Mouse (Mus musculus) neutrophil, adult 83 days (primary cell): ENCODE data around the gene Olfr76. TPM values are rescaled to one million over a fixed set of nuclear protein-coding genes. Genes with fewer than 3 reads are reported as not detected.

ENCODE experiments used
- total RNA-seq, 2 experiments: library from RNA; stranded (reverse); gene quantifications; one replicate each; pipeline ENCODE4 v1.2.4; 2023

Olfr76 gene
- not detected for total RNA-seq

GRCm38 (mm10) chr19:12123103-12123502 lies at the start of gene Olfr76:
Gene Olfr76, minus strand, starts transcription at chr19:12123203.

GRCm38 (mm10) chr19:12170062-12170599 lies 47.1 kb upstream of the Olfr76 start, which contains the start of gene Olfr1555-ps1:
Gene Olfr1555-ps1, minus strand, starts transcription at chr19:12170112.

GRCm38 (mm10) chr19:12115797-12116196 lies 7.2 kb downstream of the Olfr76 start, which contains the start of gene Olfr1428:
Gene Olfr1428, minus strand, starts transcription at chr19:12115897.

GRCm38 (mm10) chr19:12103234-12103633 lies 19.8 kb downstream of the Olfr76 start, which contains the start of gene Olfr1427:
Gene Olfr1427, minus strand, starts transcription at chr19:12103334.

GRCm38 (mm10) chr19:12091913-12092312 lies 31.1 kb downstream of the Olfr76 start, which contains the start of gene Olfr1426:
Gene Olfr1426, minus strand, starts transcription at chr19:12092013.

GRCm38 (mm10) chr19:12077631-12078030 lies 45.4 kb downstream of the Olfr76 start, which contains the start of gene Olfr1425:
Gene Olfr1425, minus strand, starts transcription at chr19:12077731.

Other genes starting within 250 kb of the Olfr76 start
- gene Olfr1419, start 248.1 kb downstream of the Olfr76 start, total RNA-seq, result not detected
- gene Olfr1420, start 236.6 kb downstream of the Olfr76 start, total RNA-seq, result not detected
- 10 to 100 TPM; 29.7 to 36.8 TPM for gene Patl1, start 210.8 kb downstream of the Olfr76 start, total RNA-seq
- gene Osbp, start 157.3 kb downstream of the Olfr76 start, total RNA-seq, result 10 to 100 TPM; 44.2 to 44.7 TPM
- not detected for gene Olfr1423, start 81.9 kb downstream of the Olfr76 start, total RNA-seq
- not detected for gene Olfr1424, start 60.5 kb downstream of the Olfr76 start, total RNA-seq
- not detected for gene Olfr1425, start 45.5 kb downstream of the Olfr76 start, total RNA-seq
- not detected for gene Olfr1426, start 31.2 kb downstream of the Olfr76 start, total RNA-seq
- gene Olfr1427, start 19.9 kb downstream of the Olfr76 start, total RNA-seq, result not detected
- not detected for gene Olfr1428, start 7.3 kb downstream of the Olfr76 start, total RNA-seq
- gene Olfr1555-ps1, start 46.9 kb upstream of the Olfr76 start, total RNA-seq, result not detected
- not detected for gene Olfr1431, start 77.4 kb upstream of the Olfr76 start, total RNA-seq
- gene Olfr1432, start 109.4 kb upstream of the Olfr76 start, total RNA-seq, result not detected
- gene Olfr262, start 118.5 kb upstream of the Olfr76 start, total RNA-seq, result not detected
- gene Olfr235, start 137.8 kb upstream of the Olfr76 start, total RNA-seq, result not detected
- not detected for gene Olfr1434, start 156.7 kb upstream of the Olfr76 start, total RNA-seq
- gene Olfr1436, start 175.9 kb upstream of the Olfr76 start, total RNA-seq, result not detected
- not detected for gene Olfr1437, start 201.9 kb upstream of the Olfr76 start, total RNA-seq
- not detected for gene Olfr1438-ps1, start 212.7 kb upstream of the Olfr76 start, total RNA-seq